Mouse (Mus musculus): ENCODE data around the gene Zfp444.

DNA sequence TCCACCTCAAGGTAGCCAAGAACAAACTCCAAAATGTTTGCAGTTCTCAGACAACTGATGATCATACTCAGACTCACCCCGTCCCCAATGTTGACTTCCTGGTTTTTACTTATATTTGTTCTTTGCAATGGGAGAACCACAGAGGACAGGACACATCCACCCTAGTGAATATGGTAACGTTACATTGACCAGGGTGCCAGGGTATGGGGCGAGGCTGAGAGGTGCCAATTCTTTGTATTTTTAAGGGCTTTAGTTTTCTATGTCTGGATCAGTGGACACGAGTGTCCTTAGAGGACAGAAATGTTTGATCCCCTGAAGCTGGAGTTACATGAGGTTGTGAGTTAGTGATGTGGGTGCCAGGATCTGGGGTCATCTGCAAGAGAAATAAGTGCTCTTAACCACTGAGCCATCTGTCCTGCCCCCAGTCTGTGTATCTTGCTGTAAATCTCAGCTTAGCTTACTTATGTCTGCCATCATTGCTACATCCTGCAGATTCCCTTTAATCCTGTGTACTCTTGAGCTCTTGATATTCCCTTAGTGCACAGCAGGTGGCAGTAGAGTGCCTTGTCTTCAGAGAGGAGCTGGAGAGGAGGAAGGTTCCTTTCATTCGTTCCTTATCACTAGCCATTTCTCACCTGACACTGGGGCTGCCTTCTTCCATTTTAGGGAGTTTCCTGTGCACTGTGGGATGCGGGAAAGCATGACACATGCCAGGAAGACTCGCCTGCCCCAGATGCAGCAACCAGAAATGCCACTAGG lies 45.2 kb upstream of the Zfp444 start:
- peak; percentile 38 for TF ChIP-seq CTCF (IDR thresholded peaks at IDR 0.05; ENCODE audit: low read depth, low read length)
- TF ChIP-seq POLR2A (IDR thresholded peaks at IDR 0.05; ENCODE audit: insufficient read depth, low read length), result no peak

All from ES-Bruce4 (cell line).